Mouse (Mus musculus) heart, postnatal 36 days (tissue): Measurements from ENCODE around the gene Adh6b. TPM values are rescaled to one million over a fixed set of nuclear protein-coding genes. Genes with fewer than 3 reads are reported as not detected.

Source experiments
- DNase-seq, 2 experiments: peaks; one replicate each; pipeline ENCODE4 v3.0.0; 2021 to 2022
- intact Hi-C: fragments of 180-260 bp; cut with DNase I; formaldehyde crosslinking; loops from one replicate; pipeline ENCODE4 v1.15.1; 2025
- total RNA-seq, 2 experiments: library from RNA; stranded (reverse); gene quantifications; 2 replicates each; pipeline ENCODE4 v1.2.3; 2021

Gene Adh6b
- total RNA-seq: 1 to 10 TPM; 1.1 to 1.5 TPM

GRCm38 (mm10) chr3:138341471-138341870 is at the start of gene Adh6b:
Gene Adh6b (plus strand): TSS chr3:138341775.
- DNase-seq: no peak
- intact Hi-C loops: no loop called here

DNA sequence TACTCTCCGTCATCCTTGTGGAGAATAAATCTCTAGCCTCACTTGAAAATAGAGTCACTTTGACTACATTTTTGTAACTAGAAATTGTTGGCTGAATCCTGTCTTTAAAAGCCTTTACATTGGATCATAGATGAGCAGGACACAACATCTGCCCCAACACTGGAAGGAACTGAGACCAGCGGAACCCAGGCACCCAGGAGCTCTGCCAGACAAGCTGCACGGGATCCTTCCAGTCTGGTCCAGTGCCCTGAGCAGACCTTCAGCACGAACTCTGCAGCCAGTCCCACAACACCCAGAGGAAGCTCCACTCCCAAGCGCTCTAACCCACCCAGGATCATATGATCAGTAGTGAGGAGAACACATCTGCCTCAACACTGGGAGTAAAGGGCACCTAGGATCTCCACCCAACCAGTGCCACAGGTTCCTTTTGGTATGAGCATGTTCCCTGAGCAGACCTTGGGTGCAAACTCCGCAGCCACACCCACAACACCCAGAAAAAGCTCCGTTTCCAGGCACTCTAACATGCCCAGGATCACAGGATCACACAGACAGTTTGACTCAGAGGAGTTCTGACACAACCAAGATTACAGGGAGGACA is 48.2 kb upstream of the Adh6b start:
- DNase-seq: no peak
- intact Hi-C loops: no loop called here

GRCm38 (mm10) chr3:138300130-138300529 is 41.4 kb upstream of the Adh6b start:
- DNase-seq: no peak
- intact Hi-C loops: no loop called here

DNA sequence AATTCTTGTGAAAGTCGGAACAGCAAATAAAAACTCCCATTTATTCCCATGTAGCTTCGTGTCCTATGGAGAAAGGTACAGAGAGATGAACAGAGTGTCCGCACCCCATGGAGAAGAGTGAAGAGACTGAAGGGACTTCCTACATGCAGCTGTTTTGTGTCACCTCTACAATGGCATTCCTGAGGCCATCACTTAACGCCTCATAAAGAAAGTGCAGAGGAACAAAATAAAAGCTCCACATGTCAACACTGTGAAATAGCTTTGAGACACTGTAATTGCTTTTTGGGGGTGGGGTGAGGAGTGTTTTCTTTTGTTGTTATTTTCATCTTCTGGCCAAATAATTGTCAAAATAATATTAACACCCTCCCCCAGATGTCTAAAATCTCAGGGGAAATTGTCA is 38.9 kb upstream of the Adh6b start:
- intact Hi-C loops: no loop called here

GRCm38 (mm10) chr3:138303771-138304488 is 37.6 kb upstream of the Adh6b start:
- DNase-seq: peak in 1 of 2 experiments; percentile 11
- intact Hi-C loops: no loop called here

More for the DNA sequence above, 38.9 kb upstream of the Adh6b start:
- no peak for DNase-seq

GRCm38 (mm10) chr3:138304489-138304871 is 37.1 kb upstream of the Adh6b start:
- intact Hi-C loops: no loop called here
- DNase-seq: no peak

DNA sequence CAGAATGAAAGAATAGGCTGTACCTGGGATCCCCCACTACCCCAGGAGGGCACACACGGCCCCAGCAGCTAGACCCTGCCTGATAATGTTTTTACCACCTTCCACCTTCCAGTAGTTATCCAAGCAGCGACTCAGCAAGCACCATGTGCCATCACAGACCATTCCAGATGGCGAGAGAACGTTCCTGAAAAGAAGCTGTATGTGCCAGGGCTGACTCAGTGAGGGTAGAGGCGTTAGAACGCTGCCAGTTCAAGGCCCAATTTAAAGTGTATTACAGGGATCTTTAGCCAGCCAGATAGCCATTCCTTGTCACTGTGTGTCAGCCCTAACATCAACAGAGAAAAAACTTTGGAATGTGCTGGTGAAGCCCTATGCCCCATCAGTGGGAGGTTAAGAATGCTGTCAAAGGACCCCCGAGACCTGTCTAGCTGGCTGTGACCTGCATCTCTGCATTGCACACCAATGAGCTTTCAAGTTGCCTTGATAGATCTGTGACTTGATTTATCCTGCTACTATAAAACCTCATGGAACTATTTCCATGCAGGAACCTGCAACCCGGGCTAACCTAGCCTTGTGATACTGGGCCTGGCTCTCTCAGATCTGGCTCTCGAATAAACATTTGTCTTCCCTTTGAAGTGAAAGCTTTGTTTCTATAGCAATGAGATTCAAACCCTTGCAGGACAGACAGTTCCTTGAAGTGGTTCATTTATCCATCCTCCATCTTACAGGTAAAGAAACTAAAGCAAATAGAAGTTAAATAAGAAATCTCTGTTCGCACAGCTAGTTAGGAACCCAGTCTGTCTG is 35.9 kb upstream of the Adh6b start:
- DNase-seq: no peak
- intact Hi-C loops: no loop called here

- intact Hi-C loops: no loop called here
Observed at GRCm38 (mm10) chr3:138306290-138306683, 35.3 kb upstream of the Adh6b start.

DNA sequence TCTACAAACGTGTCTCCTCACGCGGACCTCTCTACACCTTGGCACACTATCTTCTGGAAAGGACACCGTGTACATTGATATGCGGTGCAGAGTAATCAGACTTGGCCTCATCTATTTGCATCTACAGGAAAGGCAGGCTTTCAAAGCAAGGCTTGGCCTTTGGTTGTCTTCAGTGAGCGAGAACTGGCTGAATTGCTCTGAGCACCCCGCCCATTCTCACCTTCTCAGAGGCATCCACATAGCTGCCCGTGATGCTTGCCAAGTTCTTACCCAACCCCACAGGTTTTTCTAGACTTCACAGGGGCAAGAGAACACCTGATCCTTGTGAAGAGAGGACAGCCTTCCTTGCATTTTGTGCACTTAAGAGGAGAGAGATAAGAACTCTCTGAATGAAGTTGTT is 31.7 kb upstream of the Adh6b start:
- intact Hi-C loops: no loop called here
- DNase-seq: no peak

More at GRCm38 (mm10) chr3:138306290-138306683, 35.3 kb upstream of the Adh6b start:
- no peak for DNase-seq

- intact Hi-C loops: no loop called here
- DNase-seq: no peak
Observed at GRCm38 (mm10) chr3:138311015-138311414, 30.6 kb upstream of the Adh6b start.

DNA sequence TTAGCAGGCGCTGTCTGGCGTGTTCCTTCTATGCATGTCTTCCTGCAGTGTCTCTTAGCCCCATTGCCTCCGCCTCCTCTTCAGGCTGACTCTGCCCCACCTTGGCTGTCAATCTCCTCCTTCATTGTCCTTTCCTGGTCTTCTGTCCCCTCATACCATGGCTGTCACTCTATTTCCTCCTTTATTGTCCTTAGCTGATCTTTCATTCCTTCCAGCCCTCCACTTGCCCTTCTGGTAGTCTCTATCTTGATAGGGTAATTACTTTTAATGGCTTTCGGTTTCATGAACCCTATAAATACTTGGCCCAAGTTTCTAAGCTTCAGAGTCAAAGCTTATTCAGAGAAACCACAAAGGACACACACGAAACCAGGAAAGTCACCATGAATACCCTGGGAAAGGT is 28.6 kb upstream of the Adh6b start, which contains the start of gene Adh6a:
TSS of gene Adh6a (plus strand) at position 322 of the 400 bp plus-strand sequence.
- intact Hi-C loops: no loop called here
- no peak for DNase-seq

DNA sequence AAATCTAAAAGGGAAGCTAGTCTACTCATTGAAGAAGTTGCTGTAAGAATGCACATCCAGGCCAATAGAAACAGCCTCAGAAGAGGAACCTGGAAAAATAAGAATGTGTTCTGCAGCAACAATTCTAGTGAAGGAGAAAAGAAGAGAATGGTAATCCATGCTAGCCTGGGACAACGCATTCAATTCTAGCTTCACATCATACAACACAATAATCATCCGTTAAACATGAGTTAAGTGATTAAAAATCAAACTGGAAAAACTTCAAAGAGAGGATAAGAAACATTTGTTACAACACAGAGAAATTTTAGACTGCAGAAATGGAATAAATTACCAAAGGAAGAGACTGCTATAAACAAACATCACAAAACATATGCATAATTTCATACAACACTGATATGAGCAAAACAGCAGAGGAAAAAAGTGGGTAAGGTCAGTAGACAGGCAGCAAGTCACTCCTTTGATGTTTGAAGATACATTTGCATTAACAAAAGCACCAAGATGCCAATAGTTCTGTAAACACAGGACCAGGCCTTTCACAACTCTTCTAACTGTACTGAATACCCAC is 24.6 kb upstream of the Adh6b start:
- intact Hi-C loops: no loop called here
- no peak for DNase-seq

- no peak for DNase-seq
- intact Hi-C loops: no loop called here
Observed at GRCm38 (mm10) chr3:138325001-138325400, 16.6 kb upstream of the Adh6b start.

GRCm38 (mm10) chr3:138325466-138325865 is 16.1 kb upstream of the Adh6b start:
- intact Hi-C loops: no loop called here
- DNase-seq: no peak

GRCm38 (mm10) chr3:138333910-138334309 is 7.7 kb upstream of the Adh6b start:
- intact Hi-C loops: no loop called here
- no peak for DNase-seq

- intact Hi-C loops: no loop called here
- DNase-seq: no peak
Observed at GRCm38 (mm10) chr3:138334320-138334719, 7.3 kb upstream of the Adh6b start.

- DNase-seq: no peak
- intact Hi-C loops: no loop called here
Observed at GRCm38 (mm10) chr3:138335566-138335965, 6.0 kb upstream of the Adh6b start.

DNA sequence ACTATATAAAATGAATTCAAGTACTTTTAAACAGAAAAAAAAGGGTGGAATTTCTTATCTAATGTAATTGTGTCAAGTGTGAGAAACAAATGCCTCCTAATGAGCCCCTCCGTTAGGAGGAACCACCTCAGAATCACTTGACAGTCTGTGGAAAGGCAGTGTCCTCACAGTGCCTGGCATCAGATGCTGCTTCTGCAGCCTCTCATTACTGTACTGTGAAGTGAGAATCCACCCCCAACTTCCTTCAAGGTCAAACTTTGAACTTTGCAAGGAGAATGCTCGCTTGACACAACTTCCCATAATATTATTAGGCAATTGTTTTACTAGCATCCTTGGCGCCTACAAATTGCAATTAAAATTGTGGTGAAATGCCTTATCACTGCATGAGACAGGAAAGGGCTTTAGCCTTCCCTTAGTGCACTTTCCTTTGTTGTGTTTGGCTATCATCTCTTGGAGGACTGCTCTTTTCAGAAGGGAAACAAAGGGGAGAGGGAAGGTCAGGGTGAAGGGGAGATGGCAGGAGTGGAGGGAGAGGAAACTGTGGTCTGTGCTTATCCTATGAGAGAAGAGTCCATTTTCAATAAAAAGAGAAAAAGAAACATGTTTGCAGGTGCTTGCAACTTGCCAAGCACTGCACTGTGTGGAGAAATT is 5.3 kb upstream of the Adh6b start:
- DNase-seq: no peak
- intact Hi-C loops: no loop called here

DNA sequence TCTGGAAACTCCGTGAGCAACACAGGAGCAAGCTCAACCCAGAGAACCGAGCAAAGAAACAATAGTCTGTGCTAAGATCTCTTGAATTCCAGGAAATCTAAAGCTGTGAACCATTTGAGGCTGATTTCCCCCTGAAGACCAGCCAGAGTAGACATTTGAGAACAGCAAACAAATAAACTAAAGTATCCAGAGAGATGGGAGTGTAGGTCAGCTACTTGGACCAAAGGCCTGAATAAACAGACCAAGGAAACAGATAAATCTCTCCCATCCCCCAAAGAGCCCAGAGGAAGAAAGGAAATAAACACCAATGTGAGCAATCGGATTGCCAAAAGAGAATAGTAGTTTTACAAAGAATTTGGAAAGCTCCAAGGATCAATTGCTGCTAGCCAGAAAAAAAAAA is 5.5 kb downstream of the Adh6b start:
- intact Hi-C loops: no loop called here
- DNase-seq: no peak

GRCm38 (mm10) chr3:138352012-138352809 is 10.6 kb downstream of the Adh6b start:
- DNase-seq: no peak

More at GRCm38 (mm10) chr3:138352012-138352809, 10.6 kb downstream of the Adh6b start:
- intact Hi-C loops: no loop called here
